Mouse (Mus musculus): Measurements from ENCODE around the gene Sox2. TPM values are rescaled to one million over a fixed set of nuclear protein-coding genes. Genes with fewer than 3 reads are reported as not detected.

Gene Sox2
- polyA plus RNA-seq, 1 experiment: not detected

DNA sequence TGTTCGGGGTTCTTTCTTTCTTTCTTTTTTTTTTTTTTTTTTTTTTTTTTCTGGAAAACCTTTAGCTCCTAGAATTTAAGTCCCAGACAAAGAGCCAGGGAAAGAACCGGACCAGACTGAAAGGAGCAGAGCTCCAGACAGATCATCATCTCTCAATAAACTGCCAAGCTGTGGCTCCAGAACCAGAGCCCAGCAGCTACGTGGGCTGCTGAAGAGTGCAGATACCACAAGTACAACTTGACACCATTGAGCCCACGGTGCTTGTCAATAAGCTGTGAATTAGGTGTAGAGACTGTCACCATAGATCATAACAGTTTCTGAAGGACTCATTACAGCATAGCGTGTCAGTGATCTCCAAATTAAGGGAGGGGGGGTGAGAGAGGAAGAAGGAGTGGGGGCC lies 7.1 kb upstream of the Sox2 start:
- 11% methylated on average over 5 of the region's 5 CpGs for WGBS
- no peaks in the 10 kb centered on the region for H3K4me1 ChIP-seq (ENCODE audit: control insufficient read depth, insufficient read depth, insufficient read length)
- TF ChIP-seq CTCF (IDR thresholded peaks at IDR 0.05; ENCODE audit: extremely low read depth, insufficient read depth, insufficient read length, insufficient replicate concordance) (no peak), POLR2A (IDR thresholded peaks at IDR 0.05; ENCODE audit: low read depth, low read length) (no peak)
- H3K4me3 ChIP-seq (ENCODE audit: extremely low read depth, insufficient read depth, insufficient read length): no peak overlapping the region
- no peak overlapping the region for H3K27ac ChIP-seq (ENCODE audit: insufficient read depth, low read length)
- peaks cover 12% of the 10 kb centered on the region for H3K27me3 ChIP-seq (ENCODE audit: control insufficient read depth, insufficient read depth, low read length)
- no peak for DNase-seq (ENCODE audit: low read depth in 1 of 2, low spot score in 2 of 2)
- no peaks in the 10 kb centered on the region for H3K36me3 ChIP-seq (ENCODE audit: control insufficient read depth, insufficient read depth, low read length)

GRCm38 (mm10) chr3:34643536-34644115 lies 6.6 kb upstream of the Sox2 start:
- Histone ChIP-seq H3K36me3 (ENCODE audit: control insufficient read depth, insufficient read depth, low read length) (no peaks in the 10 kb centered on the region), H3K27me3 (ENCODE audit: control insufficient read depth, insufficient read depth, low read length) (peaks cover 14% of the 10 kb centered on the region), H3K4me3 (ENCODE audit: extremely low read depth, insufficient read depth, insufficient read length) (no peak overlapping the region), H3K4me1 (ENCODE audit: control insufficient read depth, insufficient read depth, insufficient read length) (no peaks in the 10 kb centered on the region), H3K27ac (ENCODE audit: insufficient read depth, low read length) (no peak overlapping the region)
- TF ChIP-seq CTCF (IDR thresholded peaks at IDR 0.05; ENCODE audit: extremely low read depth, insufficient read depth, insufficient read length, insufficient replicate concordance) (no peak), POLR2A (IDR thresholded peaks at IDR 0.05; ENCODE audit: low read depth, low read length) (no peak)
- DNase-seq (ENCODE audit: low read depth in 1 of 2, low spot score in 2 of 2): no peak
- WGBS: 7% methylated on average over 15 of the region's 15 CpGs

- TF ChIP-seq CTCF (IDR thresholded peaks at IDR 0.05; ENCODE audit: extremely low read depth, insufficient read depth, insufficient read length, insufficient replicate concordance): no peak
- TF ChIP-seq POLR2A (IDR thresholded peaks at IDR 0.05; ENCODE audit: low read depth, low read length): no peak
- no peak for DNase-seq (ENCODE audit: low read depth in 1 of 2, low spot score in 2 of 2)
- H3K4me3 ChIP-seq (ENCODE audit: extremely low read depth, insufficient read depth, insufficient read length): no peak overlapping the region
- no peak overlapping the region for H3K27ac ChIP-seq (ENCODE audit: insufficient read depth, low read length)
- no peaks in the 10 kb centered on the region; the same call in 1 of the 2 replicates for H3K4me1 ChIP-seq (ENCODE audit: control insufficient read depth, insufficient read depth, insufficient read length)
- WGBS: 12% methylated on average over 10 of the region's 10 CpGs
- no peaks in the 10 kb centered on the region for H3K36me3 ChIP-seq (ENCODE audit: control insufficient read depth, insufficient read depth, low read length)
- H3K27me3 ChIP-seq (ENCODE audit: control insufficient read depth, insufficient read depth, low read length): peaks cover 28% of the 10 kb centered on the region
Observed at GRCm38 (mm10) chr3:34646169-34646568, 4.0 kb upstream of the Sox2 start.

GRCm38 (mm10) chr3:34647688-34648087 lies 2.5 kb upstream of the Sox2 start:
- no peak for DNase-seq (ENCODE audit: low read depth in 1 of 2, low spot score in 2 of 2)
- no peaks in the 10 kb centered on the region; the same call in 1 of the 2 replicates for H3K4me1 ChIP-seq (ENCODE audit: control insufficient read depth, insufficient read depth, insufficient read length)
- H3K27ac ChIP-seq (ENCODE audit: insufficient read depth, low read length): no peak overlapping the region
- peak; percentile 24; the same call in 1 of the 2 replicates for TF ChIP-seq CTCF (IDR thresholded peaks at IDR 0.05; ENCODE audit: extremely low read depth, insufficient read depth, insufficient read length, insufficient replicate concordance)
- TF ChIP-seq POLR2A (IDR thresholded peaks at IDR 0.05; ENCODE audit: low read depth, low read length): no peak
- no peaks in the 10 kb centered on the region for H3K36me3 ChIP-seq (ENCODE audit: control insufficient read depth, insufficient read depth, low read length)
- WGBS: 2% methylated on average over 14 of the region's 14 CpGs
- H3K27me3 ChIP-seq (ENCODE audit: control insufficient read depth, insufficient read depth, low read length): peaks cover 30% of the 10 kb centered on the region
- H3K4me3 ChIP-seq (ENCODE audit: extremely low read depth, insufficient read depth, insufficient read length): no peak overlapping the region

GRCm38 (mm10) chr3:34648105-34648832 lies 1.9 kb upstream of the Sox2 start:
- 9% methylated on average over 19 of the region's 19 CpGs for WGBS
- H3K27me3 ChIP-seq (ENCODE audit: control insufficient read depth, insufficient read depth, low read length): peaks cover 30% of the 10 kb centered on the region
- no peak overlapping the region for H3K4me3 ChIP-seq (ENCODE audit: extremely low read depth, insufficient read depth, insufficient read length)
- TF ChIP-seq POLR2A (IDR thresholded peaks at IDR 0.05; ENCODE audit: low read depth, low read length) (no peak), CTCF (IDR thresholded peaks at IDR 0.05; ENCODE audit: extremely low read depth, insufficient read depth, insufficient read length, insufficient replicate concordance) (no peak)
- H3K36me3 ChIP-seq (ENCODE audit: control insufficient read depth, insufficient read depth, low read length): no peaks in the 10 kb centered on the region
- H3K27ac ChIP-seq (ENCODE audit: insufficient read depth, low read length): no peak overlapping the region
- no peak for DNase-seq (ENCODE audit: low read depth in 1 of 2, low spot score in 2 of 2)
- no peaks in the 10 kb centered on the region; the same call in 1 of the 2 replicates for H3K4me1 ChIP-seq (ENCODE audit: control insufficient read depth, insufficient read depth, insufficient read length)

DNA sequence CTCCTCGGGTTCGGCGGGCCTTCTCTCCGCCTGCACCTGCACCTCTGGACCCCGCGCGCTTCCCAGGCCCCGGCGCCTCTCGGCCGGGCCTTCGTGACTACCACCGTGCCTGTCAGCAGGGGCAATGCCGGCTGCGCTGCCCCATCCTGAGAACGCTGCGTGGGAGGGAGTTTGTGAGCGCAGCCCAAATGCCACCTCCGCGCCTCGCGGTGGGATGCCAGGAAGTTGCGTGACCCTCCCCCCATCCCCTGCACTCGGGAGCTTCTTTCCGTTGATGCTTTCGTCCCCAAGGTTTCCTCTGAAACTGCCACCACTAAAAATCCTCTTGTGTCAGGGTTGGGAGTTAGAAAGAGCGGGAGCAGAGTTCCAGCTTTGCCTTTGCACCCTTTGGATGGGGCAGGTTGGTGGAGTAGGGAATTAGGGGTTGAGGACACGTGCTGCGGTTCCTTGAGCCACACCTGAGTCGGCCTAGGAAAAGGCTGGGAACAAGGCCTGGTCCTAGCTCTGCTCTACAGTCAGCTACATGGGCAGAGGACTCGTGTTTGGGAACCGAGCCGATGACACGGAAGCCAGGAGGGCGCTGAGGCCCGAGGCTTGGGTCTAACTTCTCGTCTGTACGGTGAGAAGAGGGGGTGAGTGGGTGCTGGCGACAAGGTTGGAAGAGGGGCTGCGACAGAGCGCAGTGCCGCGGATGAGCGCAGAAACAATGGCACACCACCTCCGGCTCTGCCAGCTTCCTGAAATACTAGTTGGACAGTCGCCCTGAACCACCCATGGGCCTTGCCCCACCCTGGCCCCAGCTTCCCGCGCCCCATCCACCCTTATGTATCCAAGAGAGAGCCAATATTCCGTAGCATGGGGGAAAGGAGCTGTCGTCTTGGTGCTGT lies 1.1 kb upstream of the Sox2 start:
- Histone ChIP-seq H3K4me1 (ENCODE audit: control insufficient read depth, insufficient read depth, insufficient read length) (no peaks in the 10 kb centered on the region; the same call in 1 of the 2 replicates), H3K27ac (ENCODE audit: insufficient read depth, low read length) (no peak overlapping the region), H3K27me3 (ENCODE audit: control insufficient read depth, insufficient read depth, low read length) (peaks cover 31% of the 10 kb centered on the region), H3K36me3 (ENCODE audit: control insufficient read depth, insufficient read depth, low read length) (no peaks in the 10 kb centered on the region), H3K4me3 (ENCODE audit: extremely low read depth, insufficient read depth, insufficient read length) (no peak overlapping the region)
- DNase-seq (ENCODE audit: low read depth in 1 of 2, low spot score in 2 of 2): no peak
- 6% methylated on average over 50 of the region's 50 CpGs for WGBS
- TF ChIP-seq CTCF (IDR thresholded peaks at IDR 0.05; ENCODE audit: extremely low read depth, insufficient read depth, insufficient read length, insufficient replicate concordance) (no peak), POLR2A (IDR thresholded peaks at IDR 0.05; ENCODE audit: low read depth, low read length) (no peak)
